Mouse (Mus musculus) myocyte (in vitro differentiated cells): Measurements from ENCODE around the gene Macrod1.

ENCODE experiments used
- E2F4 ChIP-seq: IDR thresholded peaks from one replicate; pipeline ENCODE4 v1.6.1; 2011; ENCODE audit warnings: mild to moderate bottlenecking, control low read depth, moderate library complexity; ENCODE audit not compliant: insufficient read depth
- MAX ChIP-seq: IDR thresholded peaks from one replicate; pipeline ENCODE4 v1.6.1; 2011; ENCODE audit warnings: low read depth, mild to moderate bottlenecking, control low read depth
- MYOD1 ChIP-seq, 3 experiments: IDR thresholded peaks; one replicate each; pipeline ENCODE4 v1.6.1; 2011; ENCODE audit warnings: control low read depth in 2 of 3, low read depth in 2 of 3, mild to moderate bottlenecking in 2 of 3, moderate library complexity in 1 of 3; ENCODE audit not compliant: insufficient read length in 2 of 3, control insufficient read depth in 1 of 3
- MYOG ChIP-seq, 3 experiments: IDR thresholded peaks; one replicate each; pipeline ENCODE4 v1.6.1; 2011; ENCODE audit warnings: control low read depth in 2 of 3, low read depth in 2 of 3, mild to moderate bottlenecking in 2 of 3; ENCODE audit not compliant: insufficient read length in 2 of 3, control insufficient read depth in 1 of 3, insufficient read depth in 1 of 3
- POLR2A ChIP-seq: IDR thresholded peaks from one replicate; pipeline ENCODE4 v1.6.1; 2011; ENCODE audit warnings: low read depth, mild to moderate bottlenecking, control low read depth, moderate library complexity; ENCODE audit not compliant: insufficient read length
- POLR2AphosphoS2 ChIP-seq: IDR thresholded peaks from one replicate; pipeline ENCODE4 v1.6.1; 2011; ENCODE audit warnings: low read depth, control low read depth; ENCODE audit not compliant: insufficient read length
- SRF ChIP-seq: IDR thresholded peaks from one replicate; pipeline ENCODE4 v1.6.1; 2011; ENCODE audit warnings: low read depth; ENCODE audit not compliant: control insufficient read depth, insufficient read length
- TCF12 ChIP-seq: IDR thresholded peaks from one replicate; pipeline ENCODE4 v1.6.1; 2011; ENCODE audit warnings: mild to moderate bottlenecking, control low read depth; ENCODE audit not compliant: poor library complexity, insufficient read depth, severe bottlenecking
- TCF3 ChIP-seq: IDR thresholded peaks from one replicate; pipeline ENCODE4 v1.6.1; 2011; ENCODE audit warnings: low read depth, control low read depth; ENCODE audit not compliant: insufficient read length
- USF1 ChIP-seq: IDR thresholded peaks from one replicate; pipeline ENCODE4 v1.6.1; 2011; ENCODE audit warnings: low read depth, mild to moderate bottlenecking, control low read depth, moderate library complexity

GRCm38 (mm10) chr19:7200427-7200826 is 143.8 kb downstream of the Macrod1 start:
- TF ChIP-seq USF1, result no peak
- TF ChIP-seq E2F4, result no peak
- TF ChIP-seq POLR2A, result no peak
- TF ChIP-seq MYOD1 (IDR thresholded peaks at IDR 0.05; ENCODE audit: control insufficient read depth in 1 of 3, insufficient read length in 2 of 3, low read depth in 2 of 3), result no peak
- TF ChIP-seq POLR2AphosphoS2, result no peak
- TF ChIP-seq TCF12, result no peak
- TF ChIP-seq MAX, result no peak
- no peak for TF ChIP-seq TCF3
- TF ChIP-seq SRF, result no peak
- no peak for TF ChIP-seq MYOG (IDR thresholded peaks at IDR 0.05; ENCODE audit: control insufficient read depth in 1 of 3, insufficient read depth in 1 of 3, insufficient read length in 2 of 3, low read depth in 2 of 3)
